Mouse (Mus musculus): ENCODE data around the gene Rnf10.

GRCm38 (mm10) chr5:115230830-115231551 lies 41.7 kb downstream of the Rnf10 start:
- no peak for TF ChIP-seq CTCF (IDR thresholded peaks at IDR 0.05; ENCODE audit: borderline replicate concordance, extremely low read depth, insufficient read depth, insufficient read length)
- no peak for TF ChIP-seq POLR2A (IDR thresholded peaks at IDR 0.05; ENCODE audit: borderline replicate concordance, extremely low read depth, insufficient read depth, insufficient read length, poor library complexity, severe bottlenecking)

Measured in brain, embryonic 14.5 days (tissue).